23 mouse cellular contexts compared by ENCODE assay signal in the genomic region with DNA sequence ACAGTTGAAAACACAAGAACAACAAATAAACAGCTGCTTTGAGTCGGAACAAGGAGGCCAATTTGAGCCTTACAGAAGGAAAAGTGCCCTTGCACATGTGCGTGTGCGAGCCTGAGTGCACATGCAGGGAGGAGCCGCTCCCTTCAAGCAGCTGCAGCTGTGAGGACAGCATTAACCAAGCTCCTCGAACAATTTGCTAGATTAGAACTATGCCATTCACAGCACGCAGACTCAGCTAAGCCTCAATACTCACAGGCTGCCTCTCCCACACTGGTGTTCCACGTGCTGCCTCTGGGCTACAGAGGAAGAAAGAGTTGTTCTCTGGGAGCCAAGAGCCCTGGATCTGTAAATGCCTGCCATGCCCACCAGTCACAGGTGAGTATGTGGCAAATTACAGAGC. TPM values are rescaled to one million over a fixed set of nuclear protein-coding genes. Genes with fewer than 3 reads are reported as not detected.
A peak's percentile ranks its signal among the peaks of the same experiment; 100 is the strongest.
DNase-seq lines count a peak whose midpoint lies in the region; ATAC-seq and TF ChIP-seq lines count a peak whose summit lies in the region.
"Had no signal": no experiment of that assay in that cellular context is flagged by ENCODE, and none has a peak within 500 bp of the region (broad histone marks: within the 10 kb centered on the region; RNA-seq: fewer than 3 reads in every experiment).

No protein-coding gene starts in this region.

- H3K9ac ChIP-seq in forebrain, embryonic 12.5 days, result no peak overlapping the region
- H3K9ac ChIP-seq in neural tube, embryonic 14.5 days (replicated peaks; ENCODE audit: low read depth, low read length), result no peak overlapping the region
- no peak overlapping the region for H3K9ac ChIP-seq in neural tube, embryonic 15.5 days (replicated peaks)

- H3K27me3 ChIP-seq in forebrain, embryonic 12.5 days, result no peaks in the 10 kb centered on the region
- no peaks in the 10 kb centered on the region for H3K27me3 ChIP-seq in forebrain, embryonic 10.5 days (ENCODE audit: poor library complexity, severe bottlenecking)
- no peaks in the 10 kb centered on the region for H3K27me3 ChIP-seq in neural tube, embryonic 14.5 days (ENCODE audit: control insufficient read depth, insufficient read depth, low read length)
- H3K27me3 ChIP-seq in neural tube, embryonic 15.5 days (replicated peaks), result no peaks in the 10 kb centered on the region; the same call in 1 of the 2 replicates
- H3K27me3 ChIP-seq: megakaryocyte, embryonic 14.5 days had no signal

- 0 out of 2 replicates have a peak, but pooled peaks cover 3% of the 10 kb centered on the region for H3K4me1 ChIP-seq in forebrain, embryonic 12.5 days
- peaks cover 6% of the 10 kb centered on the region for H3K4me1 ChIP-seq in forebrain, embryonic 10.5 days
- H3K4me1 ChIP-seq in neural tube, embryonic 14.5 days (ENCODE audit: control insufficient read depth, insufficient read depth, low read length), result peaks cover 6% of the 10 kb centered on the region; the same call in 1 of the 2 replicates
- peaks cover 9% of the 10 kb centered on the region for H3K4me1 ChIP-seq in neural tube, embryonic 15.5 days
- no peaks in the 10 kb centered on the region for H3K4me1 ChIP-seq in lung, adult 2 months (ENCODE audit: control insufficient read depth, insufficient read depth, low read length)
- H3K4me1 ChIP-seq: megakaryocyte, embryonic 14.5 days had no signal

- DNase-seq in forebrain, embryonic 10.5 days (ENCODE audit: extremely low spot score, low spot score), result no peak
- no peak for DNase-seq in layer of hippocampus, adult 2 months (ENCODE audit: low spot score in 2 of 2)
- no peak for DNase-seq in layer of hippocampus, adult 18-20 months (ENCODE audit: low spot score in 2 of 2)
- DNase-seq in lung, adult 2 months, result no peak
- DNase-seq: adrenal gland, postnatal 10 days; cerebellum, adult 18-20 months; cerebellum, postnatal 25 days; gastrocnemius, postnatal 10 days; heart, adult 18-20 months; heart, postnatal 36 days; kidney, adult 8-10 months; kidney, postnatal 25 days; lung, adult 18-20 months; spleen, adult 18-20 months; thymus, postnatal 25 days had no signal

- no peaks in the 10 kb centered on the region for H3K9me3 ChIP-seq in forebrain, embryonic 12.5 days
- no peaks in the 10 kb centered on the region for H3K9me3 ChIP-seq in forebrain, embryonic 10.5 days
- H3K9me3 ChIP-seq in neural tube, embryonic 14.5 days (ENCODE audit: control insufficient read depth, low read length), result no peaks in the 10 kb centered on the region
- H3K9me3 ChIP-seq in neural tube, embryonic 15.5 days (replicated peaks), result no peaks in the 10 kb centered on the region

- H3K4me3 ChIP-seq in forebrain, embryonic 12.5 days (replicated peaks), result no peak overlapping the region
- H3K4me3 ChIP-seq in forebrain, embryonic 10.5 days, result no peak overlapping the region
- no peak overlapping the region for H3K4me3 ChIP-seq in layer of hippocampus, adult 2 months
- H3K4me3 ChIP-seq in neural tube, embryonic 14.5 days (ENCODE audit: low read depth, low read length), result no peak overlapping the region
- H3K4me3 ChIP-seq in neural tube, embryonic 15.5 days (replicated peaks), result no peak overlapping the region
- no peak overlapping the region for H3K4me3 ChIP-seq in lung, adult 2 months (replicated peaks; ENCODE audit: extremely low read depth, low read depth, low read length)
- H3K4me3 ChIP-seq: megakaryocyte, embryonic 14.5 days had no signal

- ATAC-seq in forebrain, embryonic 12.5 days (ENCODE audit: low FRiP score), result peak; percentile 65
- ATAC-seq in neural tube, embryonic 14.5 days (ENCODE audit: low read depth), result peak; percentile 52; the same call in 1 of the 2 replicates
- no peak for ATAC-seq in neural tube, embryonic 15.5 days (ENCODE audit: low FRiP score)
- ATAC-seq: activated CD4-positive, CD25-positive, alpha-beta regulatory T cell, adult 4 months; CD4-positive, CD25-positive, alpha-beta regulatory T cell, adult 4 months had no signal

- peak; percentile 18 for TF ChIP-seq CTCF in layer of hippocampus, adult 2 months (conservative IDR thresholded peaks at IDR 0.05)
- TF ChIP-seq CTCF in lung, adult 2 months (IDR thresholded peaks at IDR 0.05; ENCODE audit: insufficient read depth, low read length), result no peak

- no peak for TF ChIP-seq POLR2A in lung, adult 2 months (IDR thresholded peaks at IDR 0.05; ENCODE audit: borderline replicate concordance, extremely low read depth, low read depth, low read length)

- 30% methylated on average over 7 of the region's 7 CpGs for WGBS in forebrain, embryonic 12.5 days
- 70% methylated on average over 7 of the region's 7 CpGs for WGBS in forebrain, embryonic 10.5 days
- WGBS in neural tube, embryonic 14.5 days, result 72% methylated on average over 7 of the region's 7 CpGs
- 60% methylated on average over 7 of the region's 7 CpGs for WGBS in neural tube, embryonic 15.5 days
- 73% methylated on average over 7 of the region's 7 CpGs for WGBS in lung, adult 2 months

- H3K36me3 ChIP-seq in forebrain, embryonic 12.5 days (replicated peaks), result no peaks in the 10 kb centered on the region
- H3K36me3 ChIP-seq in forebrain, embryonic 10.5 days (replicated peaks), result no peaks in the 10 kb centered on the region
- H3K36me3 ChIP-seq in neural tube, embryonic 14.5 days (ENCODE audit: control insufficient read depth, insufficient read depth, low read length), result no peaks in the 10 kb centered on the region
- H3K36me3 ChIP-seq in neural tube, embryonic 15.5 days, result no peaks in the 10 kb centered on the region

- H3K4me2 ChIP-seq in forebrain, embryonic 12.5 days, result no peak overlapping the region
- no peak overlapping the region for H3K4me2 ChIP-seq in neural tube, embryonic 14.5 days (ENCODE audit: low read depth, low read length)
- H3K4me2 ChIP-seq in neural tube, embryonic 15.5 days, result no peak overlapping the region
- H3K4me2 ChIP-seq: liver, embryonic 11.5 days had no signal

- H3K27ac ChIP-seq in forebrain, embryonic 12.5 days, result no peak overlapping the region
- no peak overlapping the region for H3K27ac ChIP-seq in forebrain, embryonic 10.5 days
- H3K27ac ChIP-seq in layer of hippocampus, adult 2 months, result no peak overlapping the region
- no peak overlapping the region for H3K27ac ChIP-seq in neural tube, embryonic 14.5 days (ENCODE audit: low read depth, low read length)
- H3K27ac ChIP-seq in neural tube, embryonic 15.5 days (replicated peaks), result no peak overlapping the region

RNA-seq across cellular contexts. Expression of gene B3gat1, which starts 11.8 kb away (rescaled TPM):
- polyA plus RNA-seq in forebrain, embryonic 12.5 days (2016; fragmentation: Nextera tagmentation; extraction: Ambion mirVana), result 11.3 and 13.5 TPM in 2 replicates
- 1.8 and 2.3 TPM in 2 replicates for polyA plus RNA-seq in forebrain, embryonic 10.5 days (2016; fragmentation: Nextera tagmentation; extraction: Ambion mirVana)
- 100 to 1,000 TPM; 254 to 273 TPM for total RNA-seq in layer of hippocampus, adult 2 months (2021)
- 100 to 1,000 TPM; 234 to 262 TPM for total RNA-seq in layer of hippocampus, adult 18-20 months (2021)
- 51.9 and 63.4 TPM in 2 replicates for polyA plus RNA-seq in neural tube, embryonic 14.5 days (2014; fragmentation: Nextera tagmentation; extraction: Ambion mirVana)
- 34.9 and 43.8 TPM in 2 replicates for polyA plus RNA-seq in neural tube, embryonic 15.5 days (2015; fragmentation: Nextera tagmentation; extraction: Ambion mirVana)
- polyA plus RNA-seq in lung, adult 2 months (2012; rRNA removed), result 0.15 TPM in 1 of 2 replicates, not detected in the other
- total RNA-seq: heart, adult 18-20 months; heart, postnatal 36 days had no signal
- polyA plus RNA-seq: activated CD4-positive, CD25-positive, alpha-beta regulatory T cell, adult 4 months; CD4-positive, CD25-positive, alpha-beta regulatory T cell, adult 4 months; heart, embryonic 14.5 days; liver, embryonic 11.5 days had no signal
